Mouse (Mus musculus): ENCODE data around the gene Eps8l3.

Eps8l3 gene

GRCm38 (mm10) chr3:107877005-107877404, at the start of gene Eps8l3:
Eps8l3 (plus strand) TSS chr3:107877229.
- DNase-seq (ENCODE audit: low spot score) = no peak

GRCm38 (mm10) chr3:107827873-107828405, 49.1 kb upstream of the Eps8l3 start:
- DNase-seq (ENCODE audit: low spot score) = no peak

GRCm38 (mm10) chr3:107828518-107828917, 48.5 kb upstream of the Eps8l3 start:
- DNase-seq (ENCODE audit: low spot score) = peak; percentile 23

GRCm38 (mm10) chr3:107828997-107829396, 48.0 kb upstream of the Eps8l3 start:
- DNase-seq (ENCODE audit: low spot score) = no peak

GRCm38 (mm10) chr3:107829625-107830024, 47.4 kb upstream of the Eps8l3 start:
- peak; percentile 72 for DNase-seq (ENCODE audit: low spot score)

- DNase-seq (ENCODE audit: low spot score) = peak; percentile 58
Observed at GRCm38 (mm10) chr3:107831875-107832554, 45.0 kb upstream of the Eps8l3 start.

- DNase-seq (ENCODE audit: low spot score) = no peak
Observed at GRCm38 (mm10) chr3:107832645-107833044, 44.4 kb upstream of the Eps8l3 start.

- no peak for DNase-seq (ENCODE audit: low spot score)
Observed at GRCm38 (mm10) chr3:107833370-107833769, 43.7 kb upstream of the Eps8l3 start.

GRCm38 (mm10) chr3:107833872-107834341, 43.1 kb upstream of the Eps8l3 start:
- no peak for DNase-seq (ENCODE audit: low spot score)

- no peak for DNase-seq (ENCODE audit: low spot score)
Observed at GRCm38 (mm10) chr3:107835301-107835700, 41.7 kb upstream of the Eps8l3 start.

- no peak for DNase-seq (ENCODE audit: low spot score)
Observed at GRCm38 (mm10) chr3:107839855-107840254, 37.2 kb upstream of the Eps8l3 start.

- no peak for DNase-seq (ENCODE audit: low spot score)
Observed at GRCm38 (mm10) chr3:107840855-107841254, 36.2 kb upstream of the Eps8l3 start.

- DNase-seq (ENCODE audit: low spot score) = no peak
Observed at GRCm38 (mm10) chr3:107841370-107841769, 35.7 kb upstream of the Eps8l3 start.

- no peak for DNase-seq (ENCODE audit: low spot score)
Observed at GRCm38 (mm10) chr3:107843406-107843805, 33.6 kb upstream of the Eps8l3 start.

- peak; percentile 66 for DNase-seq (ENCODE audit: low spot score)
Observed at GRCm38 (mm10) chr3:107844001-107844400, 33.0 kb upstream of the Eps8l3 start.

- DNase-seq (ENCODE audit: low spot score) = no peak
Observed at GRCm38 (mm10) chr3:107844499-107844898, 32.5 kb upstream of the Eps8l3 start.

GRCm38 (mm10) chr3:107846175-107846574, 30.9 kb upstream of the Eps8l3 start:
- DNase-seq (ENCODE audit: low spot score) = no peak

GRCm38 (mm10) chr3:107846835-107847234, 30.2 kb upstream of the Eps8l3 start:
- DNase-seq (ENCODE audit: low spot score) = no peak

- no peak for DNase-seq (ENCODE audit: low spot score)
Observed at GRCm38 (mm10) chr3:107848126-107848525, 28.9 kb upstream of the Eps8l3 start.

- DNase-seq (ENCODE audit: low spot score) = peak; percentile 21
Observed at GRCm38 (mm10) chr3:107849000-107849692, 27.9 kb upstream of the Eps8l3 start.

GRCm38 (mm10) chr3:107849693-107850031, 27.4 kb upstream of the Eps8l3 start:
- no peak for DNase-seq (ENCODE audit: low spot score)

GRCm38 (mm10) chr3:107850418-107851031, 26.5 kb upstream of the Eps8l3 start:
- DNase-seq (ENCODE audit: low spot score) = peak; percentile 72

GRCm38 (mm10) chr3:107852786-107853185, 24.2 kb upstream of the Eps8l3 start:
- DNase-seq (ENCODE audit: low spot score) = no peak
